Mouse (Mus musculus) myocyte (in vitro differentiated cells): ENCODE results near the gene Rbm8a.

ENCODE experiments used
- POLR2A ChIP-seq: IDR thresholded peaks from one replicate; pipeline ENCODE4 v1.6.1; 2011; ENCODE audit warnings: low read depth, mild to moderate bottlenecking, control low read depth, moderate library complexity; ENCODE audit not compliant: insufficient read length
- REST ChIP-seq: IDR thresholded peaks from one replicate; pipeline ENCODE4 v1.6.1; 2011; ENCODE audit warnings: mild to moderate bottlenecking, control low read depth, moderate library complexity; ENCODE audit not compliant: insufficient read depth, insufficient read length
- TCF3 ChIP-seq: IDR thresholded peaks from one replicate; pipeline ENCODE4 v1.6.1; 2011; ENCODE audit warnings: low read depth, control low read depth; ENCODE audit not compliant: insufficient read length
- USF1 ChIP-seq: IDR thresholded peaks from one replicate; pipeline ENCODE4 v1.6.1; 2011; ENCODE audit warnings: low read depth, mild to moderate bottlenecking, control low read depth, moderate library complexity

GRCm38 (mm10) chr3:96598156-96599068 lies 31.3 kb upstream of the Rbm8a start:
- TF ChIP-seq TCF3 = no peak
- peak; percentile 25 for TF ChIP-seq POLR2A
- no peak for TF ChIP-seq REST
- no peak for TF ChIP-seq USF1
